In the genomic region with DNA sequence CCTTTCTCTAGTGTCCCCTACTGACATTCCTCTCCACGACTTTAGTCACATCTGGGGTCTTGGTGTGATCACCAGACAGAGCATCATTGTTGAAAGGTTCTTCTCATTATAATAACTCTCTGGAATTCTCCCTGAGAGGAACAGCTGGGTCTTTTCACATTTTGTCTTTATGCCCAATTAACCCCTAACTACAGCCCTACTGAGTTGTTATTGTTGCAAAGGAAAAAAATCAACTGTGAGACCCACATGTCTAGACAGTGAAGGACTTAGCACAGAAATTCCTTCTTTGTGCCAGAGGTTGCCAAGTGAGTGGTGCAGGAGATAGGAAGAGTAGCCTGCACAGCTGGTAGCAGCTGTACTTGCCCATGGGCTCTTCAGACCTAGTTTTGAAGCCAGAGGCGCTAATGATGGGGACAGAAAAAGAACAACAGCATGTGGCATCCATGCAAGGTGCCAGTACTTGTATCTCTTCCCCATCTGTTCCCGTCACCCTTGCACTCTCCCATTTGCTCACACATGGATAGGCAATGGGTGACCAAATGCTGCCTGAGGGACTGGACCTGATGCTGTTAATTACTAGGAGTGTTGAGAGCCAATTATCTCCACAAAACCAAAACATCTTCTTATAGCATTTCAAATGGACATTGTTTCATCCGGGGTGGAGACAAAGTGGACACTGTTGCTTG, we compare ENCODE assay signal across 12 mouse cellular contexts.
DNase-seq lines count a peak whose midpoint lies in the region; ATAC-seq and TF ChIP-seq lines count a peak whose summit lies in the region.
"Had no signal": no experiment of that assay in that cellular context is flagged by ENCODE, and none has a peak within 500 bp of the region (broad histone marks: within the 10 kb centered on the region; RNA-seq: fewer than 3 reads in every experiment).

No protein-coding gene starts in this region.

- no peaks in the 10 kb centered on the region for H3K36me3 ChIP-seq in kidney, postnatal 0 days (ENCODE audit: insufficient read depth, low read length)
- no peaks in the 10 kb centered on the region for H3K36me3 ChIP-seq in hindbrain, embryonic 10.5 days
- H3K36me3 ChIP-seq in midbrain, postnatal 0 days (ENCODE audit: insufficient read depth, low read length): no peaks in the 10 kb centered on the region
- H3K36me3 ChIP-seq: heart, embryonic 13.5 days; limb, embryonic 13.5 days had no signal

- H3K27me3 ChIP-seq in kidney, postnatal 0 days (ENCODE audit: insufficient read depth, low read length): no peaks in the 10 kb centered on the region
- no peaks in the 10 kb centered on the region for H3K27me3 ChIP-seq in hindbrain, embryonic 10.5 days (ENCODE audit: insufficient read depth, poor library complexity, severe bottlenecking)
- no peaks in the 10 kb centered on the region for H3K27me3 ChIP-seq in midbrain, postnatal 0 days (ENCODE audit: insufficient read depth, low read length)
- H3K27me3 ChIP-seq: heart, embryonic 13.5 days had no signal

- H3K4me2 ChIP-seq in kidney, postnatal 0 days (ENCODE audit: low read length): no peak overlapping the region
- H3K4me2 ChIP-seq in midbrain, postnatal 0 days (ENCODE audit: low read depth, low read length, poor library complexity, severe bottlenecking): no peak overlapping the region
- H3K4me2 ChIP-seq: heart, embryonic 13.5 days; limb, embryonic 13.5 days had no signal

- WGBS in kidney, postnatal 0 days: 29% methylated on average over 4 of the region's 4 CpGs
- 32% methylated on average over 4 of the region's 4 CpGs for WGBS in hindbrain, embryonic 10.5 days
- 48% methylated on average over 4 of the region's 4 CpGs for WGBS in midbrain, postnatal 0 days

- H3K9me3 ChIP-seq in kidney, postnatal 0 days (replicated peaks; ENCODE audit: low read length): no peaks in the 10 kb centered on the region
- H3K9me3 ChIP-seq in hindbrain, embryonic 10.5 days: no peaks in the 10 kb centered on the region
- H3K9me3 ChIP-seq in midbrain, postnatal 0 days (ENCODE audit: low read length): no peaks in the 10 kb centered on the region
- H3K9me3 ChIP-seq: heart, embryonic 13.5 days; limb, embryonic 13.5 days had no signal

- no peak overlapping the region for H3K9ac ChIP-seq in kidney, postnatal 0 days (ENCODE audit: low read depth, low read length)
- H3K9ac ChIP-seq in midbrain, postnatal 0 days (replicated peaks; ENCODE audit: low read length, poor library complexity, severe bottlenecking): no peak overlapping the region
- H3K9ac ChIP-seq: heart, embryonic 13.5 days; limb, embryonic 13.5 days had no signal

- no peak for TF ChIP-seq CTCF in kidney, postnatal 0 days (IDR thresholded peaks at IDR 0.05; ENCODE audit: low read depth)
- TF ChIP-seq CTCF in midbrain, postnatal 0 days (IDR thresholded peaks at IDR 0.05): no peak

- H3K4me1 ChIP-seq in kidney, postnatal 0 days (replicated peaks; ENCODE audit: insufficient read depth, low read length): no peaks in the 10 kb centered on the region
- H3K4me1 ChIP-seq in hindbrain, embryonic 10.5 days (replicated peaks): peaks cover 36% of the 10 kb centered on the region
- H3K4me1 ChIP-seq in midbrain, postnatal 0 days (ENCODE audit: insufficient read depth, low read length): no peaks in the 10 kb centered on the region
- H3K4me1 ChIP-seq: heart, embryonic 13.5 days had no signal

- no peak overlapping the region for H3K4me3 ChIP-seq in kidney, postnatal 0 days (replicated peaks; ENCODE audit: low read depth, low read length)
- H3K4me3 ChIP-seq in hindbrain, embryonic 10.5 days: no peak overlapping the region
- H3K4me3 ChIP-seq in midbrain, postnatal 0 days (ENCODE audit: low read depth, low read length): no peak overlapping the region
- H3K4me3 ChIP-seq: heart, embryonic 13.5 days; limb, embryonic 13.5 days had no signal

- peak; percentile 22 for DNase-seq in kidney, postnatal 0 days (ENCODE audit: low spot score)
- DNase-seq in kidney, postnatal 36 days: no peak
- DNase-seq in embryo, embryonic 11 days: peak; percentile 30
- DNase-seq in hindbrain, embryonic 10.5 days (ENCODE audit: low spot score): peak; percentile 15
- DNase-seq in midbrain, postnatal 0 days (ENCODE audit: low spot score): peak; percentile 27
- DNase-seq in testis, postnatal 14 days (ENCODE audit: low spot score): no peak
- DNase-seq in layer of hippocampus, adult 18-20 months (ENCODE audit: low spot score in 2 of 2): no peak
- DNase-seq in frontal cortex, postnatal 36 days (ENCODE audit: low spot score in 2 of 2): no peak
- DNase-seq: lung, postnatal 14 days; right cerebral cortex, postnatal 4 days had no signal

- ATAC-seq in kidney, postnatal 0 days (replicated peaks; ENCODE audit: low FRiP score, low read depth): no peak
- no peak for ATAC-seq in midbrain, postnatal 0 days (ENCODE audit: low FRiP score)

- no peak overlapping the region for H3K27ac ChIP-seq in kidney, postnatal 0 days
- H3K27ac ChIP-seq in hindbrain, embryonic 10.5 days: peak overlapping the region; percentile 71; the same call in 1 of the 2 replicates
- no peak overlapping the region for H3K27ac ChIP-seq in midbrain, postnatal 0 days (ENCODE audit: low read depth, low read length)
- H3K27ac ChIP-seq: heart, embryonic 13.5 days; limb, embryonic 13.5 days had no signal

Comparison
In these comparisons a context has a peak if more than half of its experiments do, and no peak if none do; other contexts are left out.
1. DNase-seq: peak in kidney, postnatal 0 days (single experiment), embryo, embryonic 11 days (single experiment), hindbrain, embryonic 10.5 days (single experiment) and midbrain, postnatal 0 days (single experiment); none in kidney, postnatal 36 days (0 of 2), testis, postnatal 14 days (single experiment), layer of hippocampus, adult 18-20 months (0 of 2) and frontal cortex, postnatal 36 days (0 of 2).